Mouse (Mus musculus) brain, adult 2 months (tissue): ENCODE measurements around the gene Serpinb6a.

Experiments
- DNase-seq: peaks from one replicate; pipeline ENCODE4 v3.0.0; 2011; ENCODE audit warnings: low read depth, low spot score

Gene Serpinb6a

DNA sequence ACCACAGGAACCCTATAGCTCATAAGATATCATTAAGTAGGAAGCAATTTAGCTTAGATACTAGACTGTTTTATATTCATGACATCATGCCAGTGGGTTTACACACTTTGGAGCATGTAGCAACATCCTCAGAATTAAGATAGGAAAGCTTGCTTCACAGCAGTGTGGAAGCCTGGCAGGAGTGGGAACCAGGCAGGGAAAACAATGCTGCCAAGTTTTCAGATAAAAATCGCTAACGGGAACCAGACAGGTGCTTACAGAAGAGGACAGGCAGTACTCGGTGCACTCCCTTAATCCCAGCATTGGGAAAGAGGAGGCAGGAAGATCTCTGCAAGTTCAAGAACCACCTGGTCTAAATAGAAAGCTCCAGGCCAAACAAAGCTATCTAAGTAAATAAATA lies 95.8 kb downstream of the Serpinb6a start:
- no peak for DNase-seq

DNA sequence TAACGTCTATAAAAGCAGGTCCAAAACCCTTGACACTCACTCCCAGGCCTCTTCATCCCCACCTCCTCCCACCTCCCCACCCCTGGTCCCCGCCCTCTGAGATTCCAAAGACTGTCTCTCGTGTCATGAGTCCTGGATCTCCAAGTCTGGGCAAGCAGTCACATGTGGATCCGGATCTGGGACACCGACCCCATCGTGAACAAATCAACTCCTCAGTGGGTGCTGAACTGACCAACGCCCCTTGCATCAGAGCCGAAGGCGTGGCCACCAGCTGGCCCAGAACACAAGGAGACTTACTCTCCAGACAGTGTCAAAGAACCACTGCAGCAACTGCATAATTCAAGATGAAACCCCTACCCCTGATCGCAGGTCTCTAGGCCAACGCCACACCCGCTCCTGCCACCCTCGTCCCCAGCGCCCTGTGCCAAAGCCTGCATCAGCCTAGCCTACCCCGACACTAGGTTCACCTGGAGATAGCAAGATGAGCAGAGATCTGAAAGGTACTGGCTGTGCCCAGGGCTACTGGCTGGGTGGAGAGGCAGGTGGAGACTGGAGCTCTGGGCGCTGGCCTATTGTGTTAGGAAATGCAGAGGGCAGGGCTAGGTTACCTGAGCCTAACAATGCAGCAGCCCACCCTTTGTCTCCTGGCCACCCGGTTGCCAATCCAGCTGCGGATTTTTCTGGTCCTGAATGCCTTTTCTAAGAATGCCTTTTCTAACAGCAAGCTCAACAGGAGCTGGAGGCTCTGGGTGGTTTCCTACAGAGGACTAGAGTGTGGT lies 97.2 kb downstream of the Serpinb6a start, which contains the start of gene Serpinb6c:
Gene Serpinb6c, minus strand, starts transcription at position 533 of the 779 bp plus-strand sequence.
- DNase-seq: no peak

- no peak for DNase-seq
Measured at GRCm38 (mm10) chr13:33903290-33903689, 99.3 kb downstream of the Serpinb6a start.

DNA sequence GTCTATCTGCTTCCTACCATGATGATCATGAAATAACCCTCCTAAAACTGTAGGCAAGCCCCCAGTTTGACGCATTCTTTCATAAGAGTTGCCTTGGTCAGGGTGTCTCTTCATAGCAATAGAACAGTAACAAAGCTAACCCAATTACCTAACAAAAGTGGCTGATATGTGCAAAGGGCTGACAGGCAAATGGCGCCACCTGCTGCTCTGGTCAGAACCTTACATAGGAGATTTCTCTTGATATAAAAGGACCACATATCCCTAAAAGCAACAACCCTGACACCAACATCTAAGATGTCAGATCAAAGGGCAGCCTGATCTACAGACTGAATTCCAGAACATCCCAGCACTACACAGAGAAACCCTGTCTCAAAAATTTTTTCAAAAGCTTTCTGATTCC lies 108.4 kb downstream of the Serpinb6a start:
- peak; percentile 71 for DNase-seq
